Mouse (Mus musculus) forebrain, postnatal 0 days (tissue): ENCODE measurements at regions not wholly inside any gene's neighbourhood (a gene's known extent, or its start where the extent isn't known, plus 50 kb on each side); places are given as distances from the start of the nearest gene placed in this dataset.

Experiments
- ATAC-seq: fragments of 200-750 bp; cut with Nextera tagmentation; 2 replicates; pipeline ENCODE4 v1.8.0; 2017; ENCODE audit warnings: mild to moderate bottlenecking, moderate library complexity
- DNase-seq: peaks from one replicate; pipeline ENCODE4 v3.0.0-alpha.2; 2015
- H3K27ac ChIP-seq: fragments of 300-500 bp; sonication (generic); 2 replicates; pipeline ENCODE4 v1.5.1; 2014; ENCODE audit warnings: low read depth, mild to moderate bottlenecking, antibody characterized with exemption, low read length, moderate library complexity, mixed read lengths
- H3K27me3 ChIP-seq: fragments of 300-500 bp; sonication (generic); 2 replicates; pipeline ENCODE4 v1.6.1; 2014; ENCODE audit warnings: mild to moderate bottlenecking, low read length, mixed read lengths; ENCODE audit not compliant: insufficient read depth
- H3K36me3 ChIP-seq: fragments of 300-500 bp; sonication (generic); 2 replicates; pipeline ENCODE4 v1.6.1; 2014; ENCODE audit warnings: mild to moderate bottlenecking, moderate library complexity; ENCODE audit not compliant: insufficient read depth
- H3K4me1 ChIP-seq: fragments of 300-500 bp; sonication (generic); 2 replicates; pipeline ENCODE4 v1.6.1; 2014; ENCODE audit warnings: antibody characterized with exemption; ENCODE audit not compliant: insufficient read depth
- H3K4me2 ChIP-seq: fragments of 300-500 bp; sonication (generic); 2 replicates; pipeline ENCODE4 v1.6.1; 2014; ENCODE audit warnings: low read depth, mild to moderate bottlenecking, moderate library complexity
- H3K4me3 ChIP-seq: fragments of 300-500 bp; sonication (generic); 2 replicates; pipeline ENCODE4 v1.5.1; 2014; ENCODE audit warnings: low read depth, low read length, mixed read lengths
- H3K9ac ChIP-seq: fragments of 300-500 bp; sonication (generic); 2 replicates; pipeline ENCODE4 v1.6.1; 2014; ENCODE audit warnings: mild to moderate bottlenecking
- H3K9me3 ChIP-seq: fragments of 300-500 bp; sonication (generic); 2 replicates; pipeline ENCODE4 v1.6.1; 2016; ENCODE audit warnings: low read length
- CTCF ChIP-seq: sonication (generic); IDR thresholded peaks from 2 replicates; pipeline ENCODE4 v1.5.1; 2016; ENCODE audit warnings: antibody characterized with exemption, control low read depth, low read depth
- WGBS: fragments of 180-500 bp; shearing (Covaris S2); extraction: QIAGEN DNeasy Blood & Tissue Kit; methylation state at CpG from one replicate; pipeline ENCODE4 v1.1.7; 2014; 5-methylcytosine and 5-hydroxymethylcytosine counted together

DNA sequence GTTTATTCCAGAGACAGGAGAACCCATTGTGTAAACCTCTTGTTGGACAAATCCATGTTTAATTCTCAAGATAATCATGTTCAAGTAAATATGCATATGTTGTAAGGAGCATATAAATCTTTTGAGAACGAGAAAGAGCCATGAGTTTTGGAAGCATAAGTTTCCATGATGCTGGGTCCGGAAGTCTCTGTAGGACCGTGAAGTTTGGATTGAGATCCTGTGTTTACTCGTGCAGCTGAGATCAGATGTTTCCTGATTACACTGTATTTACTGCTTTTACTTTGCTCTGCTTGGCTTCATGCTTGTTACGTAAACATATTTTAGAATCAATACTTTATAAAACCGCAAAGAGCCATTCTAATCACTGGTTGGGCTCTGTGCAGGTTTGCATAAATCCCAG, 171.0 kb upstream of the Ugt8a start:
- no peak for ATAC-seq
- WGBS = 92% methylated on average over 6 of the region's 6 CpGs
- no peak for TF ChIP-seq CTCF

DNA sequence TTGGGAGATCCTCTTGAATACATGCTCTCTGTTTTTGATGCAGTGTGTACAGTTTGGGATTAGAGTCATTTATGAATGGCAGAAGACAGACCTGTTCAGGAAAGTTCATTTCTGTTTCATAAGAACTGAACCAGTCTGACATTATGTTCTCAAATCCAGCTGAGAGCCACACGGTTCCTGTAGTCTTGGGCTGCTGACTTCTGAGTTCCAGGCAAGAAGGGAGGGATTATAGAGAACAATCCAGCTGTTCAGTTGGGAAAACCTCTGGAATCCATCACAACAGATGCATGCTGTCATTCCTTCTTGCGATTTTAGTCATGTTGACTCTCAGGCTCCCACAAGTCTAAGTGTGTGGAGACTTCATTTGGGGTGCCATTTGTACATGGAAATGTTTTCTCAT, 179.4 kb upstream of the Ugt8a start:
- DNase-seq (no peak), ATAC-seq (no peak)
- 81% methylated on average over 2 of the region's 2 CpGs for WGBS

More for the DNA sequence above, 171.0 kb upstream of the Ugt8a start:
- Histone ChIP-seq H3K4me1 (no peaks in the 10 kb centered on the region), H3K4me2 (no peak overlapping the region), H3K9me3 (no peaks in the 10 kb centered on the region), H3K9ac (no peak overlapping the region), H3K27me3 (no peaks in the 10 kb centered on the region), H3K27ac (no peak overlapping the region), H3K36me3 (no peaks in the 10 kb centered on the region), H3K4me3 (no peak overlapping the region)
- DNase-seq = no peak

DNA sequence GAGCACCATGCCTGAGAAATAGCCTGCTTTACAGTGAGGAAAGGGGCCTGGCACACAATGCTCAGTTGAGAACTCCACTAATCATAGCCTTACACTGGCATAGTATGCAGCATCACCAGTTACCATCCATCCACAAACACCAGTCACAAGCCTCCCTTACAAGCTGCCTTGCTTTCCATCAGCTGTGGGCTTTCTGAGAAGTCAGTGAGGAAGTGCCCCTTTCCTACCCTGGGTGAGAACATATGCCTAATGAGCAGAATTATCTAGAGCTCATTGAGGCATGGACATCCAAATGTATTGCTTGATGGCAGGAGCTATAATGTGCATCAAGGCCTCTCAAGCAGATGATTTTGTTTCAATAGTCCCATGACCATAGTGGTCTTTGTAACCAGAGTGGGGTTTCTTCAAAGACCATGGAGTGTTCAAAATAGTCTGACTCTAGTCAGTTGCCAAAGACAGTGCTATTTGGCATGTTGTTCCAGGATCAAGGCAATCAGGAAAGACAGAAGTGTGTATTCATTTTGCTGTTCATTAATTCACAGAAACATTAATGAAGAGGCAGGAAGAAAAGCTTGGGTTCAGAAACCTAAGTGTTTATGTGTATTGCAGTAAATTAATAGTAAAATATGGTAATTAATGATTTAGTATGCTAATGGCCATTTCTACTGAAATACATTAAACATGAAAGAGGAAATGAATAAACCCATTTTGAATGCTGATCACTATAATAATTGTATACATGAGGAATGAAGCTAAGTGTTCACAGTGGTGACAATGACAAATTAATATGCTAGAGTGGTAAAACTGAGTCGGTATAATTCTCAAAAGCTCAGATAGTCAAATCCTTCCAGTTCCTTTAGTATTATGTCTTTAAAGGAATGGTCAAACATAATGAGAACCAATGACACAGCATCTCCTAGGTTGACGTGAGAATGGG, 184.2 kb upstream of the Ugt8a start:
- ATAC-seq (no peak), DNase-seq (no peak)
- H3K4me3 ChIP-seq = no peak overlapping the region
- H3K4me1 ChIP-seq = no peaks in the 10 kb centered on the region
- no peaks in the 10 kb centered on the region for H3K36me3 ChIP-seq
- TF ChIP-seq CTCF = no peak
- H3K27ac ChIP-seq = no peak overlapping the region
- no peaks in the 10 kb centered on the region for H3K9me3 ChIP-seq
- no peaks in the 10 kb centered on the region for H3K27me3 ChIP-seq
- H3K4me2 ChIP-seq = no peak overlapping the region
- H3K9ac ChIP-seq = no peak overlapping the region
- 44% methylated on average over 2 of the region's 2 CpGs for WGBS

More for the DNA sequence above, 179.4 kb upstream of the Ugt8a start:
- no peak overlapping the region for H3K27ac ChIP-seq
- no peaks in the 10 kb centered on the region for H3K9me3 ChIP-seq
- no peak for TF ChIP-seq CTCF
- no peak overlapping the region for H3K4me3 ChIP-seq
- no peak overlapping the region for H3K4me2 ChIP-seq
- H3K27me3 ChIP-seq = no peaks in the 10 kb centered on the region
- no peaks in the 10 kb centered on the region for H3K4me1 ChIP-seq
- no peak overlapping the region for H3K9ac ChIP-seq
- no peaks in the 10 kb centered on the region for H3K36me3 ChIP-seq

- 76% methylated on average over 1 of the region's 1 CpGs for WGBS
- Histone ChIP-seq H3K4me1 (no peaks in the 10 kb centered on the region), H3K4me2 (no peak overlapping the region), H3K9ac (no peak overlapping the region), H3K9me3 (no peaks in the 10 kb centered on the region), H3K36me3 (no peaks in the 10 kb centered on the region), H3K27ac (no peak overlapping the region), H3K4me3 (no peak overlapping the region), H3K27me3 (no peaks in the 10 kb centered on the region)
- DNase-seq = no peak
- TF ChIP-seq CTCF = no peak
- no peak for ATAC-seq
Measured at GRCm38 (mm10) chr3:126166542-126166941, 196.9 kb upstream of the Arsj start.

GRCm38 (mm10) chr3:126209024-126209423, 154.5 kb upstream of the Arsj start:
- 54% methylated on average over 3 of the region's 3 CpGs for WGBS
- no peak overlapping the region for H3K9ac ChIP-seq
- DNase-seq (peak; percentile 40), ATAC-seq (peak; percentile 69; the same call in 1 of the 2 replicates)
- H3K36me3 ChIP-seq = no peaks in the 10 kb centered on the region
- H3K4me1 ChIP-seq = no peaks in the 10 kb centered on the region
- no peak overlapping the region for H3K4me3 ChIP-seq
- H3K27ac ChIP-seq = no peak overlapping the region
- no peak for TF ChIP-seq CTCF
- no peaks in the 10 kb centered on the region for H3K27me3 ChIP-seq
- H3K9me3 ChIP-seq = no peaks in the 10 kb centered on the region
- H3K4me2 ChIP-seq = no peak overlapping the region

- no peak overlapping the region for H3K4me2 ChIP-seq
- H3K36me3 ChIP-seq = no peaks in the 10 kb centered on the region
- H3K9me3 ChIP-seq = no peaks in the 10 kb centered on the region
- H3K4me1 ChIP-seq = no peaks in the 10 kb centered on the region
- TF ChIP-seq CTCF = no peak
- ATAC-seq = no peak
- DNase-seq = no peak
- no peaks in the 10 kb centered on the region for H3K27me3 ChIP-seq
- no peak overlapping the region for H3K4me3 ChIP-seq
- WGBS = 59% methylated on average over 1 of the region's 1 CpGs
- H3K27ac ChIP-seq = no peak overlapping the region
- no peak overlapping the region for H3K9ac ChIP-seq
Measured at GRCm38 (mm10) chr3:126210226-126210625, 153.3 kb upstream of the Arsj start.

DNA sequence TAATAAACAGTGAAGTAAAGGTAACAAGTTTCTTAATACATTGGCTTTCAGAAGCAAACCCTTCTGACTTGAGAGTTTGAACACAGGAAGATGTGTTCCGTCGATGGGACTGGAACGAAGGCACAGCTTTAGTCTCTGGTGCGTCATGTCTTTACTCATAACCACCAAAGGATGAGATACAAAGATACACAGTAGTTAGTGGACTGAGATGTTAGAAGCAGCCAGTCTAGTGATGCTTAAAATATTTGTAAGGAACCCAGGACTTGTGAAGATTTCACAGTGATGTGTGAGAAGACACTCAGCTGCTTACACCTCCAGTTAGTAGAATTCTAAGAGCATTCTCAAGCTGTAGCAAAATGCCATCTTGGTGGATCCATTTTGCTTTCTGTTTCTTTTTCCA, 135.9 kb upstream of the Arsj start:
- Histone ChIP-seq H3K27ac (no peak overlapping the region), H3K27me3 (no peaks in the 10 kb centered on the region), H3K4me3 (no peak overlapping the region), H3K4me2 (no peak overlapping the region), H3K36me3 (no peaks in the 10 kb centered on the region), H3K9me3 (no peaks in the 10 kb centered on the region), H3K9ac (no peak overlapping the region), H3K4me1 (no peaks in the 10 kb centered on the region)
- no peak for TF ChIP-seq CTCF
- DNase-seq (no peak), ATAC-seq (no peak)
- 94% methylated on average over 4 of the region's 4 CpGs for WGBS
